Mouse (Mus musculus) layer of hippocampus, postnatal 25 days (tissue): Measurements from ENCODE around the gene Smoc2. TPM values are rescaled to one million over a fixed set of nuclear protein-coding genes. Genes with fewer than 3 reads are reported as not detected.

Source experiments
- DNase-seq, 2 experiments: peaks; one replicate each; pipeline ENCODE4 v3.0.0; 2022; ENCODE audit warnings: mixed read lengths in 2 of 2, low spot score in 1 of 2; ENCODE audit errors: extremely low spot score in 1 of 2
- total RNA-seq, 2 experiments: library from RNA; stranded (reverse); gene quantifications; 2 replicates each; pipeline ENCODE4 v1.2.3; 2021

The Smoc2 gene
- total RNA-seq, 2 experiments from 2014 or later, result 27.3 to 29.9 TPM

GRCm38 (mm10) chr17:14398650-14399424 is 119.5 kb downstream of the Smoc2 start:
- no peak for DNase-seq

- no peak for DNase-seq
These were observed 121.7 kb downstream of the Smoc2 start for GRCm38 (mm10) chr17:14400960-14401359.

- no peak for DNase-seq
These were observed 128.6 kb downstream of the Smoc2 start for GRCm38 (mm10) chr17:14407874-14408273.

- no peak for DNase-seq
These were observed 133.2 kb downstream of the Smoc2 start for GRCm38 (mm10) chr17:14412460-14412859.

- no peak for DNase-seq
These were observed 135.2 kb downstream of the Smoc2 start for GRCm38 (mm10) chr17:14414511-14414910.

DNA sequence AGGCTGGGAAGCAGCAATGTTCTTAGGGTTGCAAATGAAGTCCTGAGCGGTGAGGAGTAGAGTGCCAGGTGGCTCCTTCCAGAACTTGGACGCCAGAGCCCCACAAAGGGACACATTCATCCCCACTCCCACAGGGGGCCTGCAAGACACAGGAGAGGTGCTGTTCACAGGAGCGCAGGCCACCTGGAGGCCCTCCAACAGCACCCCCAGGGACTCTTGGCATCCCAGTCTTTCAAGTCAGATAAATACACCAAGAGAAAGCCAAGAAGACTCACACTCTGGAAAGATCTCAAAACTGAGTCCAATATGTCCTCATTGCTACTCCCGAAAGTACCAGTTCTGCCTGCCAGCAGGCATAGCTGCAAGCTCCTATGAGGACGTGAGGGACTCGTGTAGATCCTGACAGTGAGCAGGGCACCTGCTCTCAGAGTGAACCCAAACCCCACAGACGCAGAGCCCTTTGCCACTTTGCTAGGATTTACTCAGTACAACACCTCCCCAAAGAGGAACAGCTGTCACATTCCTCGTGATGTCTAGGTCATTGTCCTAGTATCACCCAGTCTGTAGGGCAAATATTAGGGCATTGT is 141.2 kb downstream of the Smoc2 start:
- no peak for DNase-seq

DNA sequence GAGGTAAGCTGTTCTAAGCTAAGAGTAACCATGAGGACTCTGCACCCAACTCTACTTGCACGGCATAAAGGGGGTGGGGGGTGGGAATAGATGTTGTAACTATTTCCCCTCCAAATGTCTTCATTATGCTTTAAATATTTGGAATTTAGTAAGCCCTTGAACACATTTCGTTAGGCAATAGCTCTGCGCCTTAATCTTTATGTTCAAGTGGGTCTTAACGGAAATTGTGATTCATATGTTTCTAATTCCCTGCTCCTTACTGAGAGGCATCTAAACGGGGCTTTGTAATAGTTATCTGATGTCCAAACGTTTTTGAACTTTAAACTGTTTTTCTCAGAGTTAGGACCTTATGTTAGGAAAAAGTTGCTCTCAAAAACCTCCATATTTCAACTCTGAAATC is 147.2 kb downstream of the Smoc2 start:
- DNase-seq, result no peak

DNA sequence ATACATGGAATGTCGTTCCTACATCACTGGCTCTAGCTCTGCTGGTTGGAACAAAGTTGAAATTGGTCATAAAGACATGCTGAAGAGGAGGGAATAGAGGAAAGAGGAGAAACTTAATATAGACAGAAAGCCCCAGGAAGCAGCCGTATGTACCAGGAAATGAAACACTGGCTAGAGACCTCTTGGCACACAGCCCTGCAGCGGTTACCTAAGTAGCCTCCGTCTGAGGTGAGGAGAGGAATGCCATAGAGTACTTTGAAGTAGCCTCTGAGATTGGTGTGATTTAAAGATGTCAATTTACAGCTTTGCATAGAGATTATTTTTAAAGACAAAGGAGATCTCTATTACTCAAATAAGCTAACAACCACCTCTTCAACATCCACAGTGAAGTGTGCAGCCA is 155.4 kb downstream of the Smoc2 start:
- no peak for DNase-seq

DNA sequence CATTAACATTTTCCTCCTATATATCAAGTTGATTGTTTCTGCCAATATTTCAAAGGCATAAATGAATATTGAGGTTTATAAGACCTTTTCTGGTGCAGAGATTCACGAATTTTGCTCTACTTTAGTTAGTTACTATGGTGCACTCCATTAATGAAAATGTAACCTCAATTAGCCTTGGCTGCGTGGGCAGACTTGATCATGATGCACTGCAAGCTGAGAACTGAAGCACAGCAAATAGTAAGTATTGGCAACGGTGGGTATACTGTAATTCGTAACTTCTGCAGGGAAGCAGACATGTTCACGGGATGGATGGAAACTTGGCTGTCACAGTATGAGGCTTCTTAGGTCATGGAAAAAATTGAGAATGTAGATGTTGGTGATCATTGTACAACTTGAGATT is 166.3 kb downstream of the Smoc2 start:
- no peak for DNase-seq

DNA sequence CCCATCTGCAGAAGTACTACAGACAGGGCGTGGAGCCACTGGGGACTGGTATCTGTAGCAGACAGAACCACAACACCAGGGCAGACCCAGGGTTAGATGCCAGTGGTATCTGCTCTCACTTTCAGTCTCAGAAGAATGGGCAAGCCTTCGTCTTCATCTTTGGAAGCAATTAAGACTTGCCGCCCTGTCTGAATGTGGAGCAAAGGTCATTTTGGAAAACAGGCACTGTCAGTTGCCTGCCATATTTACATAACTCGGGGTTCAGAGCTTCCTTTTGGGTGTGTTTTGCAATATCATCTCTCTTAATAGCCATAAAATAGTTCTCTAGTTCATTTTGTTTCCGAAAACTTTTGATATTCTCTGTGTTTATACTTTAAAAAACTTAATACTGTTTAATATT is 168.0 kb downstream of the Smoc2 start:
- no peak for DNase-seq

Other genes starting within 250 kb of the Smoc2 start
- gene Gm7358, start 220.0 kb upstream of the Smoc2 start, total RNA-seq, result not detected
- gene Dact2, start 75.2 kb upstream of the Smoc2 start, total RNA-seq, result 10 to 100 TPM; 25.2 to 26.1 TPM